Mouse (Mus musculus) testis, adult 2 months (tissue): ENCODE results near the gene Ankrd12.

Experiments used
- CTCF ChIP-seq: fragments of 200-500 bp; IDR thresholded peaks from 2 replicates; pipeline ENCODE4 v1.5.1; 2012; ENCODE audit warnings: low read depth, mild to moderate bottlenecking, inconsistent platforms, low read length, moderate library complexity; ENCODE audit not compliant: control insufficient read depth, insufficient read depth, insufficient replicate concordance
- POLR2A ChIP-seq: fragments of 200-500 bp; IDR thresholded peaks from 2 replicates; pipeline ENCODE4 v1.6.1; 2012; ENCODE audit warnings: low read depth, mild to moderate bottlenecking, inconsistent platforms, low read length, moderate library complexity; ENCODE audit not compliant: control insufficient read depth

- TF ChIP-seq CTCF (no peak), POLR2A (no peak)
These were observed 69.4 kb downstream of the Ankrd12 start for GRCm38 (mm10) chr17:66007473-66007872.
